Mouse (Mus musculus) stomach, embryonic 15.5 days (tissue): ENCODE data around the gene Isca1. TPM values are rescaled to one million over a fixed set of nuclear protein-coding genes. Genes with fewer than 3 reads are reported as not detected.

Experiments used
- ATAC-seq: fragments of 200-750 bp; cut with Nextera tagmentation; 2 replicates; pipeline ENCODE4 v1.8.0; 2017; ENCODE audit warnings: low read depth, moderate number of reproducible peaks, moderate TSS enrichment; ENCODE audit not compliant: insufficient read depth, low FRiP score
- H3K27ac ChIP-seq: fragments of 300-500 bp; sonication (generic); 2 replicates; pipeline ENCODE4 v1.5.1; 2015; ENCODE audit warnings: mild to moderate bottlenecking, inconsistent platforms
- H3K27me3 ChIP-seq: fragments of 300-500 bp; sonication (generic); replicated peaks from 2 replicates; pipeline ENCODE4 v1.6.1; 2015; ENCODE audit warnings: inconsistent platforms
- H3K36me3 ChIP-seq: fragments of 300-500 bp; sonication (generic); 2 replicates; pipeline ENCODE4 v1.6.1; 2015; ENCODE audit warnings: inconsistent platforms
- H3K4me1 ChIP-seq: fragments of 300-500 bp; sonication (generic); 2 replicates; pipeline ENCODE4 v1.6.1; 2015; ENCODE audit warnings: inconsistent platforms
- H3K4me2 ChIP-seq: fragments of 300-500 bp; sonication (generic); 2 replicates; pipeline ENCODE4 v1.6.1; 2015; ENCODE audit warnings: mild to moderate bottlenecking, inconsistent platforms
- H3K4me3 ChIP-seq: fragments of 300-500 bp; sonication (generic); replicated peaks from 2 replicates; pipeline ENCODE4 v1.5.1; 2015; ENCODE audit warnings: inconsistent platforms
- H3K9ac ChIP-seq: fragments of 300-500 bp; sonication (generic); 2 replicates; pipeline ENCODE4 v1.6.1; 2015; ENCODE audit warnings: inconsistent platforms
- H3K9me3 ChIP-seq: fragments of 300-500 bp; sonication (generic); 2 replicates; pipeline ENCODE4 v1.6.1; 2016; ENCODE audit warnings: inconsistent platforms
- WGBS: fragments of 180-500 bp; shearing (Covaris S2); methylation state at CpG from one replicate; pipeline ENCODE4 v1.1.7; 2015; 5-methylcytosine and 5-hydroxymethylcytosine counted together
- polyA plus RNA-seq: library from polyadenylated mRNA; unstranded; fragments of >200 nt; fragmentation: Nextera tagmentation; extraction: Ambion mirVana; gene quantifications from 2 replicates; pipeline ENCODE4 v1.2.1, GENCODE M21; 2015

Gene Isca1
- polyA plus RNA-seq, 1 experiment from 2014 or later = 127 TPM

DNA sequence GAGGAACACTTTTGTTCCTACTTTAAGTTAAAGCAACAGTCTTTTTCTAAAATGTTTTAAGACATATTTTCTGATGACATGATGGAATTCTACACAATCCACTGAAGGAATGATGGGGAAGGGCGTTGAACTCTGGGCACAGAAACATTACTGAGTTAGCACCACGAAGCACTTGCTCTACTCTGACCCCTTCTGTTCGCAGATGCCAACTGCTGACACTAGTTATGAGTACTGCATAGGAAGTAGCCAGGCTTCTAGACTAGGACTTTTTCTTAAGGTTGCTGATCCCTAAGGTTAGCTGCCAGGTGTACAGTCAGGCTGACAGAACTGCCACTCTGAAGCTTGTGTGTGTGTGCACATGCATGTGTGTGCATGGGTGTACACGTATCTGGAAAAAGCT is 9.6 kb upstream of the Isca1 start:
- WGBS = 82% methylated on average over 4 of the region's 4 CpGs

DNA sequence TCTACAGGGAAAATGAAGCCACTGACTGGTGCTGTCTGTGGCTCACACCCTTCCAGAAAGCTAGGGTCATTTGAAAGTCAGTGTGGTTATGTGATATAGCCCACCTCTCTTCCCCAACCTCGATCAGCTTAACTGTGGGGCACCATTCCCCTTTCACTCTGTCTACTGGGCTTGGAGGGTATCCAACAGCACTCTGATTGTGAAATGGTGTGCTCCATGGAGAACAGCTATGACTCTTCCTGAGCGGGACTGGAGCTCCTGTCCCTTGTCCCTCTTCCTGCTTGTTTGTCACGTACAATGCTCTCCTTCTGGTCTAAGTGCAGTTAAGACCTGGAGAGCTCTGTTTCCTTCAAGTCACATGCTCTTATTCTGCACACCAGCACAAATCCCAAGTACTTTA is 5.6 kb upstream of the Isca1 start:
- Histone ChIP-seq H3K9me3 (no peaks in the 10 kb centered on the region), H3K4me3 (no peak overlapping the region), H3K4me2 (no peak overlapping the region), H3K36me3 (peaks cover 34% of the 10 kb centered on the region), H3K4me1 (peaks cover 14% of the 10 kb centered on the region), H3K9ac (no peak overlapping the region), H3K27me3 (no peaks in the 10 kb centered on the region), H3K27ac (no peak overlapping the region)
- no peak for ATAC-seq
- WGBS = 87% methylated on average over 3 of the region's 3 CpGs

More for the DNA sequence above, 9.6 kb upstream of the Isca1 start:
- Histone ChIP-seq H3K4me1 (no peaks in the 10 kb centered on the region), H3K9me3 (no peaks in the 10 kb centered on the region), H3K36me3 (peaks cover 67% of the 10 kb centered on the region), H3K4me2 (no peak overlapping the region), H3K9ac (no peak overlapping the region), H3K4me3 (no peak overlapping the region), H3K27ac (no peak overlapping the region), H3K27me3 (no peaks in the 10 kb centered on the region)
- no peak for ATAC-seq

DNA sequence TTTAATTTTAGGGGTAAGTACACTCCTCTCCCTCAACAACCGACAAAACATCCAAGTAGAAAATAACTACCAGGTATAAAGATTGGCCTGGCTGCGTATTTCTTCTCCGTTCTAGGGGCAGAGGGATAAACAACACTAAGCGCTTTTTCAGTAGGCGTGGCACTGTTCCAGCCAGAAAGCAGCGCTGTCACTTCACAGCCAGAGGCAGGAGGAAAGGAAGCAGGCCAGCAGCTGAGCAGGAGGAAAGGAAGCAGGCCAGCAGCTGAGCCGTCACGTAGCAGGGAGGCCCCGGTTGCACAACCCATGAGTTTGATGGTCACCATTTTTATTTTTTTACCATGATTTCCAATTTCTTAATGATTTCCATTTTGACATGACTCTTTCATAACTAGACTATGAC is 1.6 kb upstream of the Isca1 start:
- Histone ChIP-seq H3K9ac (no peak overlapping the region), H3K4me1 (peaks cover 38% of the 10 kb centered on the region), H3K36me3 (peaks cover 11% of the 10 kb centered on the region), H3K27me3 (no peaks in the 10 kb centered on the region), H3K4me2 (peak overlapping the region; percentile 84), H3K4me3 (no peak overlapping the region), H3K27ac (peak overlapping the region; percentile 100), H3K9me3 (no peaks in the 10 kb centered on the region)
- 20% methylated on average over 9 of the region's 9 CpGs for WGBS
- peak; percentile 18; the same call in 1 of the 2 replicates for ATAC-seq

DNA sequence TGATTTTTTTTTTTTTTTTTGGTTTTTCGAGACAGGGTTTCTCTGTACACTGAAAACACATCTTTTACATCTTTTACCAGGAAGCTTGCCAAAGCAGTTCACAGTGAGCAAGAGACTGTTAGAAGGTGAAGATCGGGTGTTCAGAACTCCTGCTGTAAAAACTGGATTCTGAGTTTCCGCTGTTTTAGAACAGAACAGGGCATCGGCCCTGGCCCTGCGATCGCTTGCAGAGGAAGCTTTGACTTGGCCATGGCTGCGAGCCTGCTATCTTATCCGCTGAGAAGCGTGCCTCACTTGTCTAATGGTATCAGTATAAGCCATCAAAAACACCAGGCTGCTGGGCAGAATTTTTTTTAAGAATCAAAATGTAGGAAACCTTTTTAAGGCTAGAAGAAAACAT is 1.2 kb upstream of the Isca1 start:
- H3K4me2 ChIP-seq = peak overlapping the region; percentile 84
- H3K4me3 ChIP-seq = peak overlapping the region; percentile 6; the same call in 1 of the 2 replicates
- 48% methylated on average over 9 of the region's 9 CpGs for WGBS
- no peaks in the 10 kb centered on the region for H3K9me3 ChIP-seq
- peaks cover 11% of the 10 kb centered on the region for H3K36me3 ChIP-seq
- H3K4me1 ChIP-seq = peaks cover 42% of the 10 kb centered on the region
- H3K27me3 ChIP-seq = no peaks in the 10 kb centered on the region
- no peak overlapping the region for H3K9ac ChIP-seq
- ATAC-seq = no peak
- peak overlapping the region; percentile 100 for H3K27ac ChIP-seq

DNA sequence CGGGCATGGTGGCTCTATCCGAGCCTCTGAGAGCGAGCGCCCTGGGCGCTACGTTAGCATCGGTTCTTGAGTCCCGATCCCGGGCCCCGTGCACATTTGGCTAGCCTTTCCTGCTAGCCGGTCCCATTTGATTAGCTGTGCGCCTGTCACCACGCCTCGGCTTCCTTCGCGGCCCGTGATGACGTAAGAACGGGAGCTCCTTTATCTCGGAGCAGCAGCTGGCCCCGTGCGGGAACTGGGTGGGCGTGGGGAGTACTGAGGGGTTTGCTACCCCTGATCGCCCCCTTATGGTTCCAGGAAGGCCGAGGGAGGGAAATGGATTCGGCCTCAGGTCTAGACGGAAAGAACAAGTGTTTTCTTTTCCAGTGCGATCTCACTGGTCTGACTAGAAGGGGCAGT is 553 bp upstream of the Isca1 start:
- Histone ChIP-seq H3K9ac (peak overlapping the region; percentile 66), H3K4me3 (peak overlapping the region; percentile 86), H3K27ac (peak overlapping the region; percentile 100), H3K9me3 (no peaks in the 10 kb centered on the region), H3K4me1 (peaks cover 43% of the 10 kb centered on the region), H3K4me2 (peak overlapping the region; percentile 84), H3K36me3 (peaks cover 9% of the 10 kb centered on the region), H3K27me3 (no peaks in the 10 kb centered on the region)
- under 1% methylated on average over 28 of the region's 28 CpGs for WGBS
- peak; percentile 80 for ATAC-seq

DNA sequence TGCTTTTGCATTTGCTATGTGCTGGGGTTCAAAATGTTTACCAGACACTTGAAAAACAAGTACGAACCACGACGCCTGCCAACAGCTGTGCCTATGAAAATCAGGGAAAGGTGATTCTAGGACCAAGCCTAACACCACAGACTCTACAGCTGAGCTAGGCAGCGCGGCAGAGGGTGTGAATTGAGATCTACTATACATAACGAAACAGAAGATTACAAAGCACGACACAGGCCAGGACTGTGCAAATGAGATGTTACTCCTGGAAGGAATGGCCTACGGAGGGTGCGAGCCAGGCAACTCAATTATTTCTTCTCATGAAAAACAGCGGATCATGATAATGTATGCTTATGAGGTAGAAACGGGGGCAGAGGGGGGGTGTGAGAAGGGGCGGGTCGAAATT is 1.1 kb downstream of the Isca1 start:
- H3K4me3 ChIP-seq = peak overlapping the region; percentile 86
- WGBS = 23% methylated on average over 13 of the region's 13 CpGs
- H3K27ac ChIP-seq = 0 out of 2 replicates have a peak overlapping the region, but pooled peaks have one; percentile 12

DNA sequence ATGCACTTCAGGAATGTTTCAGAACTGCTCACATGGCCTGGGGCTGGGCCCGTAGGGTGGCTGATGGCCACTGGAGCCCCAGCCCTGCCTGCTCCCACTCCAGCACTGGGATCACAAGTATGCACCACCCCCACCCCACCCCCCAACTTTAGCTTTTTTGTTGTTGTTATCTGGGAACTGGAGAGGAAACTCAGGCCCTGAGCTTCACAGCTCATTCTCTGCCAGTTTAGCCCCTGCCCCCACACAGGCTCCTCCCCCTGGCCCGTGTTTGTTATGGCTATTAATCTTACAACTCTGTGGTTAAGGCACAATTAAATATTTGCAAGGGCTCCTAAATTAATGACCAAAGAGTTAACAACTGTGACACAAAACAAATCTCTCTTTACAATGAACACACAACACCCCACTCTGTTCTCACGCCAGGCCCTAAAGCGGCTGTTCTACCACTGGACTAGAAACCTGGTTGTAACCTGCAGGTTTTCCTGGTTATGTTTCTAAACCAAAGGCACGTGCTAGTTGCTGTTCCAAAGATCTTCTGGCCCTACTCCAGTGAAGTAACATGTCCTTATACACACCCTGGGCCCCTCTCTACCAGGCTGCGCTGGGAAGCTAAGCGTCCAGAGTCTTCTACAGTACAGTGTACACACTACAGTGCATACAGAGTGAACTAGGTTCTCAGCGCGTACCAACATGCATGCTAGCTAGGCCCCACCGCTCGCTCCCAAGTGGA is 2.7 kb downstream of the Isca1 start:
- Histone ChIP-seq H3K9ac (0 out of 2 replicates have a peak overlapping the region, but pooled peaks have one; percentile 0), H3K4me3 (peak overlapping the region; percentile 13), H3K9me3 (no peaks in the 10 kb centered on the region), H3K27ac (peak overlapping the region; percentile 80), H3K4me1 (peaks cover 43% of the 10 kb centered on the region), H3K4me2 (peak overlapping the region; percentile 84), H3K27me3 (no peaks in the 10 kb centered on the region), H3K36me3 (peaks cover 3% of the 10 kb centered on the region; the same call in 1 of the 2 replicates)
- ATAC-seq = no peak
- WGBS = 46% methylated on average over 11 of the region's 11 CpGs

More for the DNA sequence above, 1.1 kb downstream of the Isca1 start:
- Histone ChIP-seq H3K36me3 (0 out of 2 replicates have a peak, but pooled peaks cover 5% of the 10 kb centered on the region), H3K9ac (peak overlapping the region; percentile 87), H3K9me3 (no peaks in the 10 kb centered on the region), H3K27me3 (no peaks in the 10 kb centered on the region), H3K4me1 (peaks cover 43% of the 10 kb centered on the region), H3K4me2 (peak overlapping the region; percentile 84)
- ATAC-seq = no peak

DNA sequence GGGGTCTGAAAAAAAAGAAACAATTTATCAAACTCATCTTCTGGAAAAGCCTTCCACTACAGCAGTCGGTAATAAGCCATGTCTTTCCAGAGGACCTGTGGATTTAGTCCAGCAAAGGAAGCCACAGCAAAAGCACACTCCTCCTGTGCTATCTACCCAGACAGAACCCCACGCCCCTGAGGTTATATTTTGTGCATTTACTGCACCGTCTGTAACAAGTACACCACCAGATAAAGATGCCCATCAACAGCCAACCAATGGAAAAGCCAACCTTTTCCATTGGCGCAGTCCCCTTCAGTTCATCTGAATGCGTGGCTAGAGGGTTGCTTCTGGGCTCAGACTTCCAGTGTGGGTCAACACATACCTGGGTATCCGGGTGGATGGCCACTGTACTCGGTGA is 6.8 kb downstream of the Isca1 start:
- Histone ChIP-seq H3K27me3 (no peaks in the 10 kb centered on the region), H3K4me1 (peaks cover 19% of the 10 kb centered on the region), H3K27ac (no peak overlapping the region), H3K9me3 (no peaks in the 10 kb centered on the region), H3K36me3 (peaks cover 20% of the 10 kb centered on the region; the same call in 1 of the 2 replicates), H3K9ac (no peak overlapping the region), H3K4me3 (no peak overlapping the region), H3K4me2 (no peak overlapping the region)
- 84% methylated on average over 7 of the region's 7 CpGs for WGBS
- no peak for ATAC-seq

DNA sequence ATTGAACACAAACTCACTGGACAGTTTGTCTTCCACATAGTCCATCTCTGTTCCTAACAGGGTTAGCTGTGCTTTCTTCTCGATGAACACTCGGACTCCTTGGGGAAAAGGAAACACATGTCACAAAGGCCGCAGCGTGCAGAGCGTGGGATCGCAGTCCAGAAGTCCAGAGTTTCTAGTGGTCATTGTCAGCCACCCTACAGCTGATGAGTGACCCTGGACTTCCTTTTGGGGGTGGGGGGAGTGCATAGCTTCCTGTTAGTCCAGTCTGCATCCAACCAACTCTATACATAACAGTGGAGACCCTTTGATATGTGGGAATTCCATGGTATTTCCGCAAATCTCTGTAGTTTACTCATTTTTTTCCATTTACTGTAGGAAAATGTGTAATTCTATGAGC is 12.7 kb downstream of the Isca1 start:
- Histone ChIP-seq H3K9me3 (no peaks in the 10 kb centered on the region), H3K4me2 (no peak overlapping the region), H3K4me1 (no peaks in the 10 kb centered on the region), H3K27ac (no peak overlapping the region), H3K4me3 (no peak overlapping the region), H3K36me3 (peaks cover 24% of the 10 kb centered on the region; the same call in 1 of the 2 replicates), H3K9ac (no peak overlapping the region), H3K27me3 (no peaks in the 10 kb centered on the region)
- WGBS = 89% methylated on average over 7 of the region's 7 CpGs
- ATAC-seq = no peak

DNA sequence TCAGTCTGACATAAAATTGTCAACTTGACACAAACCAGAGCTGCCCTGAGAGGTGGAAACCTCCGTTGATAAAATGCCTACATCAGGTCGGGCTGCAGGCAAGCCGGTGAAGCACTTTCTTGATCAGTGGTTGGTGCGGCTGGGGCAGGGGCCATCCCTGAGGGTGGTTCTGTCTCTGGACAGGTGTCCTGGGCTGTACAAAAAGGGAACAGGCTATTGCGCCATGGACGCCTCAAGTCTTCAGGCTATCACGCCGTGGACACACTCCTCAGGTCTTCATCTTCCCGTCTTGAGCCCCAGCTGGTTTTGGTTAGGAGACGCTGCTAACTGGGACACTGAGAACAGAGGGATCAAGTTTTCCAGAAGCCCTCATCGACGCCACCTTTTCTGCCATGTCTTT is 19.3 kb downstream of the Isca1 start:
- H3K4me2 ChIP-seq = no peak overlapping the region
- 70% methylated on average over 12 of the region's 12 CpGs for WGBS

DNA sequence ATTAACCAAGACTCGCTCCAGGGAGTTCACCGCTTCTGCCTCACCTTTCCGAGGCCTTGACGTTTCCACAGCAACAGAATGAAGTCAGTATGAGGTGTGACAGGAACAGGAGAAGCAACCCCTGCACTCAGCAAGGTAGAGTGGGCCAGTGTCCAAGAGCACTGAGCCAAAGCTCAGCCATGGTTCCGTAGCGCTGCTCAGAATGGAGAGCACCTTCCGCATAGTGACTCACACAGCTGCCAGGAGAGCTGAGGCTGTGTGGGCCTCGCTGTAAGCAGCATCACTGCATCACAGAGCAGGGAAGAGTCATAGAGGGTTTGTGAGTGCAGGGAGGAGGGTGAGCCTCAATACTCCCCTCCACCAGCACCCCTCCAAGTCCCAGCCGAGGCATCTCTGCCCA is 22.9 kb downstream of the Isca1 start, which contains the start of gene 1700014D04Rik:
1700014D04Rik (minus strand) TSS at position 42 of the 400 bp plus-strand sequence.
- 79% methylated on average over 9 of the region's 9 CpGs for WGBS

More for the DNA sequence above, 19.3 kb downstream of the Isca1 start:
- Histone ChIP-seq H3K9ac (no peak overlapping the region), H3K9me3 (no peaks in the 10 kb centered on the region), H3K4me3 (no peak overlapping the region), H3K27ac (no peak overlapping the region), H3K27me3 (no peaks in the 10 kb centered on the region), H3K36me3 (0 out of 2 replicates have a peak, but pooled peaks cover 4% of the 10 kb centered on the region), H3K4me1 (no peaks in the 10 kb centered on the region)
- no peak for ATAC-seq

DNA sequence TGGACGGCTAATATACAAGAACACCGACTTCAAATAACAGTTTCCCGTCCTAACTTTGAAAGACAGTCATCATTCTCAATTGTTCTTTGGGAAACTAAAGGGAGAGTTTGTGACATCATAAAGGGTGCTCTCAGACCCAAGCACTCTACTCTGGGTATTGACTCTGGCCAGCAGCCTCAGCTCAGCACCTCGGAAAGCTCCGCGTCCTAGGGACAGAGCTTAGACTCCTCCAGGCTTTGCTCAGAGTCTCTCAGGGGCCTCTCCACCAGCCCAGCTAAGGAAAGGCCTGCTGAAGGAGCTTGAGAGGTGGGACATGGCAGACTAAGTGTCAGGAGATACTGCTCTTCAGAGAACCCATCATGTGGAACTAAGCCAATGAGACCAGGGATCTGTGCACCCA is 23.4 kb downstream of the Isca1 start:
- no peaks in the 10 kb centered on the region for H3K4me1 ChIP-seq
- no peak for ATAC-seq
- no peaks in the 10 kb centered on the region for H3K36me3 ChIP-seq
- H3K9ac ChIP-seq = no peak overlapping the region
- H3K4me2 ChIP-seq = no peak overlapping the region
- no peaks in the 10 kb centered on the region for H3K9me3 ChIP-seq
- H3K27me3 ChIP-seq = no peaks in the 10 kb centered on the region
- no peak overlapping the region for H3K27ac ChIP-seq
- H3K4me3 ChIP-seq = no peak overlapping the region
- 68% methylated on average over 6 of the region's 6 CpGs for WGBS

More for the DNA sequence above, 22.9 kb downstream of the Isca1 start, which contains the start of gene 1700014D04Rik:
- no peak for ATAC-seq
- Histone ChIP-seq H3K27me3 (no peaks in the 10 kb centered on the region), H3K36me3 (no peaks in the 10 kb centered on the region), H3K27ac (no peak within 1 kb of the TSS), H3K4me2 (no peak within 1 kb of the TSS), H3K4me3 (no peak within 1 kb of the TSS), H3K9me3 (no peaks in the 10 kb centered on the region), H3K9ac (no peak within 1 kb of the TSS), H3K4me1 (no peaks in the 10 kb centered on the region)
